Mouse (Mus musculus) R1 (cell line): Measurements from ENCODE around the gene Cdk2.
"Not testable (repeated sequence)": the region's sequence is repeated elsewhere in the genome, so short reads cannot be mapped to it uniquely, and the experiment has no call there.

ENCODE experiments used
- DNase-seq: peaks from one replicate; pipeline ENCODE4 v3.0.0-alpha.2; 2018; ENCODE audit warnings: low read depth, low spot score

Gene Cdk2

DNA sequence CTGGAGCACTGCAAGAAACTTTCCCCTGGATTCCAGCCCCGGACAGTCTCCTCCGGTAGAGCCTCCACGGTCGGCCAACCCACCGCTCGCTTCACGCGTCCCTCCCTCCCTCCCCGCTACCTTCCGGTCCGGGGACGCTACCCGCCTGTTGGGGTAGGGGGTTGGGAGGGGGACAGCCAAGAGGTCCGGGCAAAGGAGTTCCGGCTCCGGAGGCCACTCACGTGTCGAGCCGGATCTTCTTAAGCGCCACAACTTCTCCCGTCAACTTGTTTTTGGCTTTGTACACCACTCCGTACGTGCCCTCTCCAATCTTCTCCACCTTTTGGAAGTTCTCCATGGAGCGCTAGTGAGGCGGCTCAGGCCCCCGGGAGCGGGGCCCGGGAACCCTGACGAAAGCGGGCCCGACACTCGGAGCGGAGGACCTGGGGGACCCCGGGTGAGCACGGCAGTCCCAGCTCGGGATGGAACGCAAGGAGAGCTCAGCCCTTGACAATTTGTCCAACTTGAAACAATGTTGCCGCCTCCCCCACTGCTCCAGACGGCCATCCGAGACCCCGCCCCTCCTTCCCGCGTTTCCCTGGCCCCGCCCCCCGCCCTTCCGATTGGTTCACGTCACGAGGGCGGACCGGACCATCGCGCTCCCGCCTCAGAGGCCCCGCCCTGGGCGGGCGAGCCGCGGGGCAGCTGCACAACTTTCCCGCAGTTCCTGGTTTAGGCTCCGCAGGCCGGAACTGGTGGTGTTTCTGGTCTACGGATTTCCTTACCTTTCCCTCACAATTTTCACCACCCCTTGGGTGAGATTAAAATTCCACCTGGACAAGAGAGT, at the start of gene Cdk2:
Gene Cdk2 (minus strand): TSS at position 541 of the 826 bp plus-strand sequence.
- DNase-seq: peak; percentile 92

DNA sequence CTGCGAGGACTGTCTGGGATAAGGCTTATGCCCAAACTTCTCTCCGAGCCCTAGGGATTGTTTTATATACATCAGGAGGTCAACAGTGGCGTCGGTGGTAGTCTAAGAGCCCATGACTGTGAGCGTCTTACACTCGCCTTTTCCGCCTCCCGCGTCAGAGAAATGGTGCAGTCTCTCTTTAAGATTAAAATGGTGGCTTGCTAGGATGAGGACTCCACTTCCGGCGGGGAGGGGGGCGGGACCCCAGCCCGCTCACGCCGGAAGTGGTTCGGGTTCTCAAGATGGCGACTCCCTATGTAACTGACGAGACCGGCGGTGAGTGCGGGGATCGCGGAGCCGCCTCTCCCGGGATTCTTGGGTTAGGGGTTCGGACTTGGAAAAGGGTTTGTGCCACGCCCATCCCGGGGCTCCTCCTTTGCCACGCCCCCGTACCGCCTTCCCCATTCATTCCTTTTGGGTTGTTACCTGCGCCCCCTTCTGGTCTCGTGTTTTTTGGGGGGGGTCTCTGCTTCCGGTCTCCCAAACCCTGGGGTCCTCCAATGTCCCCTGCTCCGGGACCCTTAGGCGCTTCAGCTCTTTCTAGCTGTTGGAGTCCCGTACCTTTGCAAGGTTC, 43.5 kb upstream of the Cdk2 start:
- DNase-seq: peak; percentile 96

DNA sequence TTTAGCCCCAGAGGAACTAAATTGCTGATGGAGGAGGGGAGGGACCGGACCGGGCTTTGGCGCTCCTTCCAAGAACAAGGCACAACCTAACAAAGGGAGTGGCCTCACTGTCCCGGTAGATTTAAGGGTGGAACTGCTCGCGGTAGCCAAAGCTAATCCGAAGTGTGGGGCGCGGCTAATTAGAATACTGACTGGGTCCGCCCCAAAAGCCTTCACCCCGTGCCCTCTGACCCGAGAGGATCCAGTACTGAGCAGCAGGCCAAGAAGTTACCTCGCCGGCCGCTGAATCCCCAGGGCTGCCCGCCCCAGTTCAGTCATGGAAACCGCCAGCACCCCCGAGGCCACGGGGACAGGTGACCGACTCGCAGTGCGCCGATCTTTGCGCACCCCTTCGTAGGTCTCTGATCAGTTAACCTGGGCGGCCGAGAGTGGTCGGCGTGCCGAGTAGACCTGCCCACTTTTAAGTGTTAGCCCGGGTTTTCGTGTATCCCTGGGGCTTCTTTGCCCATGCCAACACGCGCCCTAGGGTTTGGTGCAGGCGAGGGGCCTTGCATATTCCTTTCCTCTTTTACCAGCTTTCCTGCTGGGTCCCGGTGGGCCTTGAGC, 42.9 kb upstream of the Cdk2 start, which contains the start of gene Pym1:
Gene Pym1 (plus strand): TSS at position 244 of the 606 bp plus-strand sequence.
- DNase-seq: peak; percentile 99

DNA sequence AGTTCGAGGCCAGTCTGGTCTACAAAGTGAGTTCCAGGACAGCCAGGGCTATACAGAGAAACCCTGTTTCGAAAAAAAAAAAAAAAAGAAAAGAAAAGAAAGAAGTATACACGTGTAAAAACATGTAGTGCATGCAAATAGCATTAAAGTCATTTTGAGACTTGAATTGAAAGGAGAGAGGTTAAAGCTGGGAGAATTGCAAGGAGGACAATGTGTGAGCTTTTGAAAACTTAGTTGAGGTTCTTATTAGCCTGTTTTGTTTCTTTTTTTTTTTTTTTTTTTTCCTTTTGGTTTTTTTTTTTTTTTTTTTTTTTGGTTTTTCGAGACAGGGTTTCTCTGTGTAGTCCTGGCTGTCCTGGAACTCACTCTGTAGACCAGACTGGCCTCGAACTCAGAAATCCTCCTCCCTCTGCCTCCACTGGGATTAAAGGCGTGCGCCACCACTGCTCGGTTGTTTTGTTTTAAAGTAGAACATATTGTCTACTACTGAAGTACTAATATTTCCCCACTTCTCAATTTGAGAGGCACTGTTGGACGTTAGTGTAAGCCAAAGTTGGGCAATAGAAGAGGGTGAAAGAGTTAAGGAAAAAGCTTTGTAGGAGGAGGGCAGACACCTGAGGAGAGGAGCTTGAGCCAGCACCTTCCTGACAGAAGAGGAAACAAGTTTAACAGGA, 42.3 kb upstream of the Cdk2 start:
- no peak for DNase-seq

DNA sequence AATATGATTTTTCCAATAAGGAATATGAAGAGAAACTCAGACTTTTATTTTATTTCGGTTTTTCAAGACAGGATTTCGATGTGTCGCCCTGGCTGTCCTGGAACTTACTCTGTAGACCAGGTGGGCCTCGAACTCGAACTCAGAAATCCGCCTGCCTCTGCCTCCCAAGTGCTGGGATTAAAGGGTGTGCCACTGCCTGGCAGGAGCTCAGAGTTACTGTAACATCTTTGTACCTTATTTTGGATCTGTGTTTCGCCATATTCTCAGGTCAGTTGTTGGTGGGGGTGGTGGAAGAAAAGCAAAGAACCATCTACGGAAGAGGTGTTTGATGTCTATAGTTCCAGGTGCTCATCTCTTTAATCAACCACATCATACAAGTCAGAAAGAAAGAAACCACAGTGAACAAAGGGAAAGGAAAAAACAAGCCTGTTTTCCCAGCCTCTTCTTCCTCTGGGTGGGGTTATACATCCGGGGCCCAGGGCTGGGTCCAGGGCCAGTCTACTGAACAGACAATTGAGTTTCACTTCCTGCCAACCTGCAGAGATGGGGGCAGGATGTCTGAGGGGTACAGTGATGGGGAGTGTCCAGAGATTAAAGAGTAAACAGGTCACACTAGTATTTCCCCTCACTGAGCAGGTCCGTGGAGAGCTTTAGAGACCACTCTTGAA, 41.2 kb upstream of the Cdk2 start:
- peak; percentile 41 for DNase-seq

DNA sequence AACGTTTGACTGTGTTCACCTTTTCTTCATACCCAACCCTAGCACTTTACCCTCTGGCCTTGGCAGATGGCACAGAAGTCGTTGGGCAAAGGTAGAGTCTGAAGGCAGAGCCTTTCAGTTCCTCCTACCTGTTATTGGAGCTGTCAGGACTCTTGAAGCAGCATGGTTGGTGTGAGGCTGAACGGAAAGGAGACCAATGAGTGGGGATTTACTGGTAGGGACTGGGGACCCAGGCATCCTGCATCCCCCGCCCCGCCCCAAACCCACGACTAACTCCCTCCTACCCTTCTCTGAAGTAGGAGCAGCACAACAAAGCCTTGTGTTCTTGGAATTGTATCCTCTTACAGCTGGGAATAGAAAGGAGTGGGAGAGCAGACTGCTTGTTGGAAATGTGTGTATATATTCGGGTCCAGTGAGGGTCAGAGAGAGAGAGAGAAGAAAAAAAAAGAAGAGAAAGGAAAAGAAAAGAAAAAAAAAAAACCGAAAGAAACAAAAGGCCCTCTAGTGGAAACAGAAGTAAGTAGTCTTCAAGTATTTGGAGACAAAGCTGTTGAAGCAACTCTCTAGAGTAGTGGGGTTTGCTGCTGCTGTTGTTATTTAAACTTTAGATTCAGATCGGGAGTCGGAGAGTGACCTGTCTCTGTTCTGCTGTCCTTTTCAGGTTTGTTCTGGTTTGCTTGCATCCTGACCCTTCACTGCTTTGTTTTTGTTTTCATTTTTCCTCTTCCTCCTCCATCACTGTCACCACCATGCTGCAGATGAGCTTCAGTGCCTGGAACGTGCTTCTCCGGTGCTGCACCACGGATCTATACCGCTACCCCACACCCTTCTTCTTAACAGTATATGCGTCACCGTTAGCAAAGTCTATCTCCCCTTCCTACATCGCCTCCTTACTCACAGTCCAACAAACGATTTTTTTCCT, 40.1 kb upstream of the Cdk2 start, which contains the start of gene Dgka:
Gene Dgka (minus strand): TSS at position 176 of the 922 bp plus-strand sequence.
- peak; percentile 74 for DNase-seq

DNA sequence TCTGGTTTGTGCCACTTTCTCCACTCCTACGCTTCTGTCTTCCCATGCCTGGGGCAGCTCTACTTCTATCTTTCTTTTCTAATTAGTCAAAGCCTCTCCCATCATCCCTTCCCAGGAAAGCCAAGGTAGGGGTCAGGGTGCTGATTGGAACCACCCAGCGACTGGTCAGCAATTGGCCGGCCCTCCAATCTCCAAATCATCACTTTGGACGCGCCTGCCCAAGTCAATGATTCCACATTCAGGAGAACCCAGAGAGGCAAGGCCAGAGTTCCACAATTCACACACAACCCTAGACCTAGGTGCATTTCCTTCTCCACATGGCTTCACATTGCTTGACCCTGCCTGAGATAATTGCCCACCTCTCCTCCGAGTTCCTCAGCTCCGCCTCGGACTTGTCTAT, 39.4 kb upstream of the Cdk2 start:
- DNase-seq: peak; percentile 20

DNA sequence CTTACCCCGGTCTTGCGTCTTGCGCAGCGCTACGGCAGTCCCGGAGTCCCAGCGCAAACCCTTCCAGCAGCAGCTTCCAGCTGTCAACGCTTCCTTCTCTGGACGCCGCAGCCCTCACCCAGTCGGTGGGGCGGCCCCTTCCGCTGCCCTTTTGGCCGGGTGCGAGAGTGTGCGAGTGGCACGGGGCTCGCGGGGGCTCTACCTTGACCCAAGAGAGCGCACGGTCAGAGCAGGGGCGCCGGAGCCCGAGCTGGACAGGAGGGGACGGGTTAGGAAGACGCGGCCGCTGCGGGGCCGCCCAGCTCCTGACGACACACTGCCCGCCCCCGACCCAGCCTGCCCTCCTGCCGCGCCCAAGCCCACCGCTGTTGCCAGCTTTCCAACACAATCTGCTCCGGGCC, 39.0 kb upstream of the Cdk2 start:
- peak; percentile 49 for DNase-seq

DNA sequence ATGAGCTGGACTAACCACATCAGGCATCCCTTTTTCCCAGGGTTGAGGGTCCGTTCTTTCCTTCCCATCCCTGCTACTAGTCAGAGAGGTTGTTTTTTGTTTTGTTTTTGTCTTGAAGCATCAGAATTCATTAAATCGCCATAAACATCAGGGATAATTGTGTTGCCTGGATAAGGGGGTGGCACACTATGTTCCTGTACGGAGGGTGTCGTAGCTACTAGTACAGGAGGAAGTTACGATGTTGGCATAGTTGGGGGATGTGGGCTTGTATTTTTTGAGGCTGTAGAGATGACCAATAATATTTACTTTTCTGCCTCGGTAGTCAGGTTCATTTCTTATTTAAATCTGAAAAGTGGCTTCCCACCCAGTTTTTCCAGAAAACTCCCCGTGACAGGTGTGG, 38.4 kb upstream of the Cdk2 start:
- DNase-seq: no peak

DNA sequence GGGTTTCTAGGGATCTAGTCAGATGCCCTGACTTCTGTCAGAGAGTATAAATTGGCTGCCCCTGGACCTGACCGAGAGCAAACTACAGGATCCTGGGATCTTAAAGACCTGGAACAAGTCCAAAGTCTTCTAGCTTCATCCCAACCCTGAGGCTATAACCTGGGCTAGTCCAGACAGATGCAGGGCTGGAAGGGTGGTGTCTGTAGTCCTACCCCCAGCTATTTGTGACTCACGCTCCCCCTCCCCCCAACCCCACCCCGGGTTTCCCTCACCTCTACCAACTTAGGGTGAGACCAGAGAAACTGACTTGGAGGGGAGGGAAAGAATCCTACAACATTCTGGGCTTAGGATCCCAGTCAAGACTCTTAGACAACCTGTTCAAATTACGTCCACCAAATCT, 37.8 kb upstream of the Cdk2 start:
- peak; percentile 49 for DNase-seq

DNA sequence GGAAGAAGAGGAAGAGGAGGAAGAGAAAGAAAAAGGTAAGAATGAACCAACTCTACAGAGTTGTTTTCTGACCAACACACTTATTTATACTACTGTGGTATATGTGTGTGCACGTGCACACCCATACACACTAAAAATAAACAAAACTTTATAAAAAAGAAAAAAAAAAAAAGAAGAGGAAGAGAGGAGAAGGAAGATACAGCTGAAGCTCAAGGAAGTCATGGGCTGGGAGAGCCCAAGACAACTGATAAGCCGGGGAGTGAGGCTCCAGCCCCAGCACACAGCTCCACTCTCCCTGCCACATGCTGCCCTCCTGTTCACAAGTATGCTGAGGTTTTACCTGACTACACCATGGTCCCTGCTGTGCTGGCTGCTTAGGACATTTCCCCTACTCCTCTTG, 35.5 kb upstream of the Cdk2 start:
- DNase-seq: no peak

DNA sequence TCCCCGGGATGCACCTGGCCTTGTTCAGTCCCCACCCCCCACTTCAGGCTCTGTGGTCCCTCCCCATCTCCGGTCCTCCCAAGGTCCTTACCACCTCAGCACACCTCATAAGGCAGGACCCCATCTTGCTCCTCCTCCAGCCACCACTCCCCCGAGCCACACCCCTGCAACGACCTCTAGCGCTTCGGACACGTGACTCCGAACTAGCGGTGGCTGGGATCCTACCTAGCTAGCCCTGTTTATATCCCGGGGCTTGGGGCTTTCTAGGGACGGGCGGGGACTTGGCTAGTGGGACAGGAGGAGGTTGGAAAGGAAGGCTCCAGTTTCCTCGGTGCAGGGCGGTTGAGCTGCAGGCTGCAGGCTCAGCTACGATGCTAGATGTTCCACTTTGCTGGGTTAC, 32.6 kb upstream of the Cdk2 start:
- DNase-seq: peak; percentile 97

DNA sequence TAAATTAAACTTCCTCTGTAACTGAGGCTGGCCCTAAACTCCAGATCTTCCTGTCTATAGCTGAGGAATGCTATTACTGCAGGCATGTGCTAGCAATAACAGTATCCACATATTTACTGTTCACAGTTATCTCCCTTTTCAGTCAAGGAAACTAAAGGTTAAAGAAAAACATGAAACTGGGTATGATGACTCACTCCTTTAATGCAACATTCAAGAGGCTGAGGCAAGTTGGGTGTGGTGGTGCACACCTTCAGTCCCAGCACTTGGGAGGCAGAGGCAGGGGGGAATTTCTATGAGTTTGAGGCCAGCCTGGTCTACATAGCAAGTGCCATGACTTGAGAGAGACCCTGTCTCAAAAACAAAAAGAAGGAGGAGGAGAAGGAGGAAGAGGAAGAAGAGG, 27.2 kb upstream of the Cdk2 start:
- DNase-seq: no peak

DNA sequence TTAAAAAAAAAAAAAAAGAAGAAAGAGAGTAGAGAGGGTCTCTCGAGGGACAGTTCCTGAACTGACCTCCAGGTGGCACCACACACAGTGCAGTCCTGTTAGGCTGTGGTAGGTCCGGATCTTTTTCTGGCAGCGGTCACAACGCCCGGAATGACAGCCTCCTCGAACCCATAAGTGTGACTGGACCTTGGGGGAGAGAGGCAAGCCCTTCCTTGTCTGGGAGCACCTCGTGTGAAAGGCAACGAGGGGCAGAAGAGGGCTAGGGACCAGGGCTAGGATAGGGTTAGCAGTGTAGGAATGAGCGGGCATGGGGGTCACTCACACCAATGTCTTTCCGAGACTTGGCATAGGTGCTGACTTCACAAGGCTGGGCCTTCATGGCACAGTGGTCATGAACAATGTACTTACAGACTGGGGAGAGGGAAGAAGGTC, 26.2 kb upstream of the Cdk2 start:
- DNase-seq: peak; percentile 65

DNA sequence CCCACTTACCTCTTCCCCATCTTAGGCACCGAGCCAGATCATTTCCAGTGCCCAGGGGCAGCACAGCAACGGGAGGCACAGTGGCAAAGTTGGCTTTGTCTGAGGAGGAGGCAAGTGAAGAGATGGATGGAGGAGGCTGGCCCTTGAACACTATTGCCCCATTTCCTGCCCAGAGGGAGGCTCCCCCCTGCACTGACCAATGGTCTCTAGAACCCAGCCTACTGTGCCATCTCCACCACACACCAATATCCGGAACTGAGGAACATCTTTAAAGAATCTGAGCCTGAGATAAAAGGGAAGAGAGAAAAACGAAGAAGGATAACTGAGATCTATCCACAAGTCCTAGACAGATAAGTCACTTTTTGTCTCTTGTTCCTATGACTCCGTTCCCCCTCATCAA, 23.2 kb upstream of the Cdk2 start:
- DNase-seq: no peak

DNA sequence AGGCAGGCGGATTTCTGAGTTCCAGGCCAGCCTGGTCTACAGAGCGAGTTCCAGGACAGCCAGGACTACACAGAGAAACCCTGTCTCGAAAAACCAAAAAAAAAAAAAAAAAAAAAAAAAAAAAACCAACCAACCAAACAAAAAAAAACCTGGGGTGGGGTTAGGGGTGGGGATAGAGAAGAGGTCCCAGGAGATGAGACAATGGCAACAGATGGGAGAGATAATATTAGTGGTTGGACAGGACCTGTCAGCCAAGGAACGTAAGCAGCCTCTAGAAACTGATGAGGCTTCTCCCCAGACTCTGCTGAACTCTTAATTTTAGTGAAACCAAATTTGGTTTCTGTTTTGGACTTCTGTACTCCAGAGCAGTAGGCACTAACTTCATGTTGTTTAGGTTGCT, 20.6 kb upstream of the Cdk2 start:
- DNase-seq: not testable (repeated sequence)

DNA sequence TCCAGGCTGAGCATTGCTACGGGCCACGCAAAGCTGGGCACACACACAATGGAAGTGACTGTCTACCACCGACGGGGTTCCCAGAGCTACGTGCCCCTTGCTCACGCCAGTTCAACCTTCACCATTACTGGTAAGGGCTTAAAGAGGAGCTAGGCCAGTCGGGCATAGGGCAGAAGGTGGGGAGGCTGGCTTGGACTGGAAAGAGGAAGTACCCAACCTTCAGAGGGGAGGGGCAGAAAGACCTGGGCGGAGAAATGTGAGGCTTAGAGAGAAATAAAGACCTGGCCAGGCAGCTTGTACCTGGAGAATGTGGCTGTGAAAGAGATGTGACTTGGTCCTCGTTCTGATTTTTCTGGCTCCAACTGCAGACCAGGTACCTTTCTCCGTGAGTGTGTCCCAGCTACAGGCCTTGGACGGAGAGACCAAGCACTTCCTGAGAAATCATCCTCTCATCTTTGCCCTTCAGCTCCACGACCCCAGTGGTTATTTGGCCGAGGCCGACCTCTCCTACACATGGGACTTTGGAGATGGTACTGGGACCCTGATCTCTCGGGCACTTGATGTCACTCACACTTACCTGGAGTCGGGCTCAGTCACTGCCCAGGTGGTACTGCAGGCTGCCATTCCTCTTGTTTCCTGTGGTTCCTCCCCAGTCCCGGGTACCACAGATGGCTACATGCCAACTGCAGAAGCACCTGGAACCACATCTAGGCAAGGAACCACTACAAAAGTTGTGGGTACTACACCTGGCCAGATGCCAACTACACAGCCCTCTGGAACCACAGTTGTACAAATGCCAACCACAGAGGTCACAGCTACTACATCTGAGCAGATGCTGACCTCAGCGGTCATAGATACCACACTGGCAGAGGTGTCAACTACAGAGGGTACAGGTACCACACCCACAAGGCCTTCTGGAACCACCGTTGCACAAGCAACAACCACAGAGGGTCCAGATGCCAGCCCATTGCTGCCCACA, 11.0 kb upstream of the Cdk2 start:
- peak; percentile 43 for DNase-seq

DNA sequence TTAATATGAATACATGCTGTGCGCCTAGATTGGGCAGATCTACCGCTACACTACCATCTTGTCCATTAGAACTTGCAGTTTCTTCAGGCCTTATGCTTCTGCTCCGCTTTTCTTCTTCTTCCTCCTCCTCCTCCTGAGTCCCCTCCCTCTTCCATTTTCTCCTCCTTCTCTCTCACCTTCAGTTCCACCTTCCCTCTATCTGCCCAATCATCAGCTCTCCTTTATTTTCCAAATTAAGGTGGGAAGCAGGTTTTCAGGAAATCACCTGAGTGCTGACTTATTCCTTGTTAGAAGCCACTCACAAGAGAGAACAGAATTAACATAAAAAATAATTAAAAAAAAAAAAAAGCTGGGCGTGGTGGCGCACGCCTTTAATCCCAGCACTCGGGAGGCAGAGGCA, 6.5 kb upstream of the Cdk2 start:
- peak; percentile 64 for DNase-seq

DNA sequence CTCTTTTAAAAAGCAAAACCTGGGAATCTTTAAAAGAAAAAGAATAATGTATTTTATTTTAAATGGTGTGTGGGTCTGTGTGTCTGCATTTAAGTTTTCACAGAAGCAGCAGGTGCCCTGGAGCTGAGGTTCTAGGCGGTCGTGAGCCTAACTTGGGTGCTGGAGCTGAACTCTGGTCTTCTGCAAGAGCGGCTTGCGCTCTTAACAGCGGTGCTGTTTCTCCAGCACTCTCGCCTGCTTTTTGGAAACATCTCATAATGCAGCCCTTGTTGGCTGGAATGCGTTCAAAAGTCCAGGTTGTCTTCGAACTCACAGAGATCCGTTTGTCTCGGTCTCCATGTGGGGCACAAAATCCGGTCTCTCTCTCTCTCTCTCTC, 474 bp upstream of the Cdk2 start:
- DNase-seq: no peak
